Mouse (Mus musculus) midbrain, postnatal 0 days (tissue): Measurements from ENCODE around the gene Olfr222. TPM values are rescaled to one million over a fixed set of nuclear protein-coding genes. Genes with fewer than 3 reads are reported as not detected.
A peak's percentile ranks its signal among the peaks of the same experiment; 100 is the strongest.

Experiments
- ATAC-seq: fragments of 200-750 bp; cut with Nextera tagmentation; 2 replicates; pipeline ENCODE4 v1.8.0; 2017; ENCODE audit warnings: moderate number of reproducible peaks, mild to moderate bottlenecking, moderate TSS enrichment, moderate library complexity; ENCODE audit not compliant: low FRiP score
- DNase-seq: peaks from one replicate; pipeline ENCODE4 v3.0.0-alpha.2; 2015; ENCODE audit warnings: low spot score
- H3K27ac ChIP-seq: fragments of 300-500 bp; sonication (generic); 2 replicates; pipeline ENCODE4 v1.5.1; 2014; ENCODE audit warnings: low read depth, mild to moderate bottlenecking, low read length, mixed read lengths
- H3K27me3 ChIP-seq: fragments of 300-500 bp; sonication (generic); 2 replicates; pipeline ENCODE4 v1.6.1; 2014; ENCODE audit warnings: low read length, control low read depth, mixed read lengths; ENCODE audit not compliant: insufficient read depth
- H3K36me3 ChIP-seq: fragments of 300-500 bp; sonication (generic); 2 replicates; pipeline ENCODE4 v1.6.1; 2014; ENCODE audit warnings: low read length, control low read depth, mixed read lengths; ENCODE audit not compliant: insufficient read depth
- H3K4me1 ChIP-seq: fragments of 300-500 bp; sonication (generic); 2 replicates; pipeline ENCODE4 v1.6.1; 2014; ENCODE audit warnings: mild to moderate bottlenecking, control low read depth, antibody characterized with exemption, low read length, mixed read lengths; ENCODE audit not compliant: insufficient read depth
- H3K4me2 ChIP-seq: fragments of 300-500 bp; sonication (generic); 2 replicates; pipeline ENCODE4 v1.6.1; 2014; ENCODE audit warnings: low read depth, mild to moderate bottlenecking, low read length, mixed read lengths; ENCODE audit not compliant: poor library complexity, severe bottlenecking
- H3K4me3 ChIP-seq: fragments of 300-500 bp; sonication (generic); 2 replicates; pipeline ENCODE4 v1.5.1; 2014; ENCODE audit warnings: low read depth, mild to moderate bottlenecking, low read length, moderate library complexity
- H3K9ac ChIP-seq: fragments of 300-500 bp; sonication (generic); replicated peaks from 2 replicates; pipeline ENCODE4 v1.6.1; 2014; ENCODE audit warnings: mild to moderate bottlenecking, low read length, moderate library complexity, mixed read lengths; ENCODE audit not compliant: poor library complexity, severe bottlenecking
- H3K9me3 ChIP-seq: fragments of 300-500 bp; sonication (generic); 2 replicates; pipeline ENCODE4 v1.6.1; 2016; ENCODE audit warnings: low read length, control low read depth
- CTCF ChIP-seq: IDR thresholded peaks from 2 replicates; pipeline ENCODE4 v1.5.1; 2016; ENCODE audit warnings: antibody characterized with exemption, mild to moderate bottlenecking
- WGBS: fragments of 180-500 bp; shearing (Covaris S2); extraction: QIAGEN DNeasy Blood & Tissue Kit; methylation state at CpG from one replicate; pipeline ENCODE4 v1.1.7; 2014; 5-methylcytosine and 5-hydroxymethylcytosine counted together
- polyA plus RNA-seq: library from polyadenylated mRNA; unstranded; fragments of >200 nt; fragmentation: Nextera tagmentation; extraction: Ambion mirVana; gene quantifications from 2 replicates; pipeline ENCODE4 v1.2.1, GENCODE M21; 2015
- total RNA-seq: library from RNA; depleted of rRNA; stranded (reverse); fragments of >200 nt; gene quantifications from 2 replicates; pipeline ENCODE4 v1.2.3, GENCODE M21; 2014

Olfr222 gene
- total and polyA plus RNA-seq, 2 experiments from 2014 or later: not detected

DNA sequence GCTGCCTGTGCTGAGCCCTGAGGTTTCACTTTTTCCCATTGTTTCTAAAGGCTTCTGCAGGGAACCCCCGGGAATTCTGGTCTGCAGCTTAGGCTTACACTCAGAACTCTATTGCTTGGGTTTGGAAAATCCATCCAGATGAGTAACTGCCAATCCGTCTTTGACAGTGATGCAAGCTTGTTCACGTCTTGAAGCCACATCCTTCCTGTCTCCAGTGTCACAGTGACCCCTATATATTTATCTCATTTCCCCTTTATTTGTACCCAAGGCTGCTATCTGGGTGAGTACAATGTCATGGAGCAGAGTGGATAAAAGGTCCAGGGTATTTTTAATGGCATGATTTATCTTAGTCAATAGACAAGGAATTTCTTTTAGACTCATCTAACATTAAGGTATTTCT lies 34.7 kb downstream of the Olfr222 start, which contains the start of gene Nlrp3:
Nlrp3 (plus strand) TSS at position 245 of the 400 bp plus-strand sequence.
- H3K4me1 ChIP-seq: no peaks in the 10 kb centered on the region; the same call in 1 of the 2 replicates
- DNase-seq (no peak), ATAC-seq (no peak)
- H3K4me2 ChIP-seq: no peak within 1 kb of the TSS
- no peaks in the 10 kb centered on the region for H3K27me3 ChIP-seq
- H3K4me3 ChIP-seq: no peak within 1 kb of the TSS
- 45% methylated on average over 3 of the region's 3 CpGs for WGBS
- no peaks in the 10 kb centered on the region for H3K9me3 ChIP-seq
- no peaks in the 10 kb centered on the region for H3K36me3 ChIP-seq
- no peak for TF ChIP-seq CTCF
- H3K9ac ChIP-seq: no peak within 1 kb of the TSS
- H3K27ac ChIP-seq: no peak within 1 kb of the TSS

DNA sequence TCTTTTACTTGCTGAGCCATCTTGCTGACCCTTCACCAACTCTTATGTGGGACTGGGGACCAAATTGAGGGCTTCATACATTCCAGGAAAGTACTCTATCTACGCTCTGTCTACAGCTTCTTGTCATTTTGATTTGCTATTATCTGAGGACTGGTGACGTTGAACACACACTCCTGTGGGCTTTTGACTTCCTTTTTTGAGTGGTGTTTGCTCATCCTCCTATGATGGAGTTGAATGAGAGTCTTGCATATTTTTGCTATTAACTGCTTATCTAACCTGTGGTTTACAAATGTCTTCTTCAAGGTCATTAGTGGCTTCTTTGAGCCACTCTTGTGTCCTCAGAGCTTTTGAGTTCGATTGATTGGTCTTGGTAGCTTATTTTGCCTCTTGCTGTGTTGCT lies 35.9 kb downstream of the Olfr222 start:
- TF ChIP-seq CTCF: no peak
- H3K9me3 ChIP-seq: no peaks in the 10 kb centered on the region
- no peaks in the 10 kb centered on the region for H3K27me3 ChIP-seq
- H3K4me2 ChIP-seq: no peak overlapping the region
- no peak overlapping the region for H3K4me3 ChIP-seq
- DNase-seq (no peak), ATAC-seq (no peak)
- H3K36me3 ChIP-seq: no peaks in the 10 kb centered on the region
- no peaks in the 10 kb centered on the region; the same call in 1 of the 2 replicates for H3K4me1 ChIP-seq
- H3K9ac ChIP-seq: no peak overlapping the region
- WGBS: 80% methylated on average over 3 of the region's 3 CpGs
- H3K27ac ChIP-seq: no peak overlapping the region

DNA sequence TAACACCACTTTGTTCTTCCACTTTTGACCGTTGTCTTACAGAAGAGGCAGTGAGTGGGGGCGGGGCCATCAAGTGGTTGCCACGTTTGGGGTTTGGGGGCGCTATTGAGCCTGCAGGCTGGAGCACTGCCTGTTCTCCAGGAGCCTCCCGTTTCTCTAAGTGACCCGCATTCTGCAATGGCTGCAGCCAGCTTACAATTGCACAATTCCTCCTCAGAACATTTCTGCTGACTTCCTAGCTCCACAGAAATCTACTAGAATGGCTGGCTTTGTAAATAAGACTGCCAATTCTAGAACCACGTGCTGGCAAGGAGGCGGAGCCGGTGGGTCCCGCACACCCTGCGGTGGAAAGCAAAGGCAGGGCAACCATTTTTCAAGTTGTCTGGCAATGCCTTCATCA lies 37.6 kb downstream of the Olfr222 start:
- H3K4me3 ChIP-seq: no peak overlapping the region
- H3K27me3 ChIP-seq: no peaks in the 10 kb centered on the region
- no peaks in the 10 kb centered on the region; the same call in 1 of the 2 replicates for H3K4me1 ChIP-seq
- no peak overlapping the region for H3K4me2 ChIP-seq
- no peak overlapping the region for H3K9ac ChIP-seq
- H3K36me3 ChIP-seq: no peaks in the 10 kb centered on the region
- peak; percentile 48 for TF ChIP-seq CTCF
- H3K27ac ChIP-seq: no peak overlapping the region
- ATAC-seq (no peak), DNase-seq (peak; percentile 60)
- no peaks in the 10 kb centered on the region for H3K9me3 ChIP-seq
- 39% methylated on average over 11 of the region's 11 CpGs for WGBS

DNA sequence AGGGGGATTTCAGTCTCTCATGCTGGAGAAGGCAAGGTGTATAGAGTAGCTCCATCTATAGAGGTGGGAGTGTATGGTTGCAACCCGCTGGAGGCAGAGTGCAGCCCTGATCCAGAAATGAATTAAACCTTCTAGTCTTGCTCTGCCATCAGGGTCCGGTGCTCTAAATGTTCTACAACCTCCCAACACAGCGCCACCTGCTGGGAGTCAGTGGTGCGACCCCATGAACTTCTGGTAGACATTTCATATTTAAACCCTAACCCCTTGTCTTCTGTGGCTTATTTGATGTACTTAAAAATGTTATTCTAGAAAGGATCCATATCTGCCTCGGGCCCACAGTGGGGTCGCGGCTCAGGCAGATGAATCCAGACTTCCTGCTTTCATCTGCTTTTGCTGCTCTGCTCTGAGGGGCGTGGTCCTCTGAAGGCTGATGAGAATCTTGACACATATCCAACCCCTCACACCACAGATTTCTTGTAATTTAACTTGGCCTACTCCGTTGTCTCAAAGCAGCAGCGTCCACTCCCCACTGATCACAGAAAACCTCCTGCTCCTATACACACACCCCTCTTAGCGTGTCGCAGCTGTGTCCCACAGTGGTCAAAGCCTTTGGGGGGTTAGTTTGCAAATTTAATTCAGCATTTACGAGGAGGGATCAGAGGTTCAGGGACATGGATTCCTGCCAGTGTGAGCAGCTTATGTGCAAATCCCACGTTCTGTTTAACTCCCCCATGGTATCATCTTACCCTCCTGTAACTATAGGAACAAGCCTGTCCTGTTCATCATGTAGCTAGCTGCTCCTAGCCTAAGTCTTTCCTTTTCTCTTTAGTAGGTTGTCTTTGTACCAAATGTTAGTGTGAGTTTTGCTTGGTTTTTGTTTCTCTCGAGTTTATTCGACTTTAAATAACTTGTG lies 38.6 kb downstream of the Olfr222 start:
- ATAC-seq: no peak
- DNase-seq: no peak
- H3K27ac ChIP-seq: no peak overlapping the region

DNA sequence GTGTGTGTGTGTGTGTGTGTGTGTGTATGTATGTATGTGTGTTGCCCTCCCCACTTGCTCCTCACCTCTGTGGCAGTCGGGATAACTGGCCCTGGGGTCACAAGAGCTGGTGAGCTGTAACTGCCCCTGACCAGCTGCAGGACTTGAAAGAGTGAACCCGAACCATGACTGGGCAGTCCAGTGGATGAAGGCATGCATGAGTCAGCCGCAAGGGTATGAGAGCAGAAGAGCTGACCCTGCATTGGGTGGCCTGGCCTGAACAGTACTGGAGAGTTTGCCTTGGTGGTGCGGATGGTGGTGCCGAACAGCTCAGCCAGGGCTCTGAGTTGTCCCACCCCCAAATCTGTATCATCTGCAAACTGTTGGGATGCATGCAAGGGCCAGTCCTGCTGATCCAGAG lies 44.5 kb downstream of the Olfr222 start:
- Histone ChIP-seq H3K27ac (no peak overlapping the region), H3K4me3 (no peak overlapping the region), H3K9me3 (no peaks in the 10 kb centered on the region), H3K4me2 (no peak overlapping the region), H3K27me3 (no peaks in the 10 kb centered on the region), H3K9ac (no peak overlapping the region), H3K4me1 (no peaks in the 10 kb centered on the region), H3K36me3 (no peaks in the 10 kb centered on the region)
- ATAC-seq (no peak), DNase-seq (no peak)
- TF ChIP-seq CTCF: no peak
- WGBS: 78% methylated on average over 5 of the region's 5 CpGs

More for the DNA sequence above, 38.6 kb downstream of the Olfr222 start:
- 54% methylated on average over 16 of the region's 16 CpGs for WGBS
- H3K4me1 ChIP-seq: no peaks in the 10 kb centered on the region; the same call in 1 of the 2 replicates
- H3K27me3 ChIP-seq: no peaks in the 10 kb centered on the region
- peak; percentile 43 for TF ChIP-seq CTCF
- H3K4me2 ChIP-seq: no peak overlapping the region
- no peaks in the 10 kb centered on the region for H3K9me3 ChIP-seq
- no peak overlapping the region for H3K9ac ChIP-seq
- no peak overlapping the region for H3K4me3 ChIP-seq
- no peaks in the 10 kb centered on the region for H3K36me3 ChIP-seq

DNA sequence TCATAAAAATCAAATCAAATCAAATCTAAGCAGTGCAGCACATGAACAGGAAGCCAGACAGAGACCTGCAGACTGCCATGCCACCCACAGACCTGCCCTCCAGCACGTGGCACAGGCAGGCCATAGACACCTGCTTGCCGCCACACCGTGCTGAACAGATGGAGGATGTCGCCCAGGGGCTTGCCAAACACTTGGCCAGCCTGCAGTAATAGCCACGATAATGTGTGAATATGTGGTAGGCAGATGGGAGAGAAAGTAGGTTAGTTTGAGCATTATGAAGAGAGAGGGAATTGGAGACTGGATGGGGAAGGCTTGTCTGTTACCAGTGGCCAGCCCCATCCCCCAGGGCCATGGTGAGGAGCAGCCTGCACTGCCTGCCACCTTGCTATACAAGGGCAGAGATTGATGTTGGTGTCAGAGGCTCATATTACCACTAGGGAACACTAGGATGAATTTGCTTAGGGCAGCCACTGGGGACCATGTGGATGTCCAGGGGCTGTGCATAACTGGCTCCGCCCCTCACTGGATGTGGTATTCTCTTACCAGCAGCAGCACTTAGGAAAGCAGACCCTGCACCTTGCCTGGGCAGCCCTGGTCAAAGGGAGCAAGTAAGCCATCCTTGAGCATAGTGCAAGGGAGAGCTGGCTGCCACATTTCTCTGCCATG lies 45.0 kb downstream of the Olfr222 start:
- ATAC-seq (no peak), DNase-seq (peak; percentile 73)
- 75% methylated on average over 6 of the region's 6 CpGs for WGBS
- Histone ChIP-seq H3K9me3 (no peaks in the 10 kb centered on the region), H3K4me1 (no peaks in the 10 kb centered on the region), H3K36me3 (no peaks in the 10 kb centered on the region), H3K27ac (no peak overlapping the region), H3K4me2 (no peak overlapping the region), H3K9ac (no peak overlapping the region), H3K27me3 (no peaks in the 10 kb centered on the region), H3K4me3 (no peak overlapping the region)
- no peak for TF ChIP-seq CTCF
